Mouse (Mus musculus) heart, postnatal 36 days (tissue): Measurements from ENCODE around the gene Serinc2. TPM values are rescaled to one million over a fixed set of nuclear protein-coding genes. Genes with fewer than 3 reads are reported as not detected.
A peak's percentile ranks its signal among the peaks of the same experiment; 100 is the strongest.

ENCODE experiments used
- DNase-seq, 2 experiments: peaks; one replicate each; pipeline ENCODE4 v3.0.0; 2021 to 2022
- intact Hi-C: fragments of 180-260 bp; cut with DNase I; formaldehyde crosslinking; loops from one replicate; pipeline ENCODE4 v1.15.1; 2025
- total RNA-seq, 2 experiments: library from RNA; stranded (reverse); gene quantifications; 2 replicates each; pipeline ENCODE4 v1.2.3; 2021

Gene Serinc2
- 1 to 10 TPM; 2.1 to 2.5 TPM for total RNA-seq

GRCm38 (mm10) chr4:130279105-130279504 lies at the start of gene Serinc2:
Gene Serinc2 (minus strand): TSS chr4:130279205.
- intact Hi-C loops, result no loop called here

GRCm38 (mm10) chr4:130327366-130327765 lies 48.4 kb upstream of the Serinc2 start:
- intact Hi-C loops, result no loop called here
- no peak for DNase-seq

More at GRCm38 (mm10) chr4:130279105-130279504, at the start of gene Serinc2:
- DNase-seq, result no peak

DNA sequence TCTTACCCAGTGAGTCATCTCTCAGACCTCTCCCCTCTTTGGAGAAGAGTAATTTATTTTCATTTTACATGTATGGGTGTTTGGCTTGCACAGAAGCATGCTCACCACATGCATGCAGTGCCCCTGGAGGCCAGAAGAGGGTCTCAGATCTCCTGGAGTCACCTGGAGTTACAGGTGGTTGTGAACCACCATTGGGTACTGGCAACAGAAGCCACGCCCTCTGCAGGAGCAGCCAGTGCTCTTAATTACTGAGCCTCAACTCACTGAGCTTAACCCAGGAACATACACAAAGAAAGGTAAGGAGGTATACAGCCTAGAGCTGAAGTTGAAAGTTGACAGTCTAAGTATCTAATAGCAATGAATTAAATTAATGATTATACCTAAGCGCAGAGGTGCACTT lies 46.4 kb upstream of the Serinc2 start:
- intact Hi-C loops, result no loop called here
- no peak for DNase-seq

- intact Hi-C loops, result no loop called here
- DNase-seq, result peak in 1 of 2 experiments; percentile 35
Measured at GRCm38 (mm10) chr4:130323607-130324006, 44.6 kb upstream of the Serinc2 start.

DNA sequence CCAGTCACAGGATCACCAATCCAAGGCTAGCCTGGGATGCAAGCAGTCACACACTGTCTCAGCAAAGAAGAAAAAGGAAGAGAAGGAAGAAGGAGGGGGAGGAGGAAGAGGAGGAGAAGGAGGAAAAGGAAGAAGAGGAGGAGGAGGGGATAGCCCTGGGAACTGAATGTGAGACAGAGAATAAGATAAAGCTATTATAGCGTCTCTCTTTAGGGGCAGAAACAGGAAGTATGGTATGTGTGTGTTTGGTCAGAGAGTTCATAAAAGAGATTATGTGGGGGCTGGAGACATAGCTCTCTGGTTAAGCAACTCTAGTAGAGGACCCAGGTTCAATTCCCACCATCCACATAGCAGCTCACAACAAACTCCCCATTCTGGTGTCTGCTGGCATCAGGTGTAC lies 44.2 kb upstream of the Serinc2 start:
- intact Hi-C loops, result no loop called here
- no peak for DNase-seq

GRCm38 (mm10) chr4:130322567-130322966 lies 43.6 kb upstream of the Serinc2 start:
- intact Hi-C loops, result no loop called here
- no peak for DNase-seq

- intact Hi-C loops, result no loop called here
- DNase-seq, result no peak
Measured at GRCm38 (mm10) chr4:130321640-130322039, 42.6 kb upstream of the Serinc2 start.

DNA sequence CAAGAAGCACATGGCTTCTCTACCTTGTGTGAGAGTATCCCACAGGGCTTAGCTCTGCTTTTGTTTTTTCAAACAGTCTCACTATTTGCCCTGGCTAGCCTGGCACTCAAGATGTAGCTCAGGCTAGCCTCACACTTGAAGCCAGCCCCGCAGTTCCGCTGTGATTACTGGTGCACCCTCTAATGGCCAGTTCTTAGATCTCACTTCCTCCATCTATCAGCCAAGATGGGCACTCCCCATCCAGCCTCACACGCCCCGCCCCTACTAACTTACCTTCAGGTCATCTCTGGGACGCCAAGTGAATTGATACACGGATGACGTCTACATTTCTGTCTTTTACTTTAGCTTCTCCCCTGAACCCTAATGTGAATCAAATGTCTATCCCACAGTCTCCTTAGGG lies 40.6 kb upstream of the Serinc2 start:
- intact Hi-C loops, result no loop called here
- no peak for DNase-seq

DNA sequence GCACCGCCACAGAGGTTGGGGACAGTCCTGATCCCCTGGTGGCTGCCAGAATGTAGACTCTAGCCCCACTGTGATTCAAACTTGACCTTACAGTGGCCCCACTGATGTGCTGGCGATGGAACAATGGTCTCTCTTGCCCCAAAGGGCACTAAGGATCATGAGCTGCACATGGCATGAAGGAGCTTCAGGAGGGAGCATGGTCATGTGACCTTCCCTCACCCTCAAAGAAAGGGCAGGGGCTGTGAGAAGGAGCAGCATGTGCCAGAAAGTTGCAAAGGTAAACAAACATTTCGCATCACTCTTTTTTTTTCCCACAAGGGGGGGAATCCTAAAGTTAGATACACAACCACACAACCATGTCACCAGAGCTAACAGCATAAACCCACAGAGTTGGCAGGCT lies 39.1 kb upstream of the Serinc2 start:
- intact Hi-C loops, result no loop called here
- no peak for DNase-seq

DNA sequence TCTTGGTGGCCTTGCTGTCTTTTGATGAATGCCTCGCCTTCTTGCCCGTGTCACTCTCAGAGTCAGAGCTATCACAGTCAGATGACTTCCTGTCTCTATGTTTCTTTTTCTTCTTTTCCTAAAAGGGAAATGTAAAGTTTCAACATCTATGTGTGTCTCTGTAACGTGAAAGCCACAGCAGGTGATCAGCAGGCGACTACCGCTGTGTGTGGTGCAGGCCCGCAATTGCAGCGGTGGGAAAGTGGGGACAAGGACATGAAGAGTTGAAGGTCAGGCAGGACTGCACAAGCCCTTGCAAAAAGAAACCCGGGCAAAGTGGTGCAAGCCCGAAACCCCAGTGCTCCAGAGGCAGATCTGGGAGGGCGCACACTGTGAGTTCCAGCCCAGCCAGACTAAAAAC lies 37.7 kb upstream of the Serinc2 start:
- intact Hi-C loops, result no loop called here

GRCm38 (mm10) chr4:130315771-130316527 lies 36.9 kb upstream of the Serinc2 start:
- peak in 1 of 2 experiments; percentile 36 for DNase-seq

More for the DNA sequence above, 37.7 kb upstream of the Serinc2 start:
- no peak for DNase-seq

DNA sequence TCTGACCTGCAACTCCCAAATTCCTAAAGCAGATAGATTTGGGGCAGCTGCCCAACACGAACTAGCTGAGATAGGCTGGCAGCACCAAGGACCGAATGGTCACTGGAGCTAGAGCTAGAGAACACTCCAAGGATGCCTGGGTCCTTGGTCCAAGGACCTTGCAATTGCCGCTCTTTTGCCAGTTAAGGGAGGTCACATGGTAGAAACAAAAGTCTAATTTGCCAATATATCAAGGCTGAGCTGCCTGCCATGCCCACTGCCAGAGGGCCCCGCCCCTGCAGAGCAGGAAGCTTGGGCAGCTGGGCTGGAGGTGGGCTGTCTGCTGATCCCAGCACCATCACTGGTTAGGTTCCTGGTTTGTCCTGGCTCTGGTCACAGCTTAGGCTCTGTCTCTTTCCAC lies 34.5 kb upstream of the Serinc2 start:
- no peak for DNase-seq
- intact Hi-C loops, result no loop called here

More at GRCm38 (mm10) chr4:130315771-130316527, 36.9 kb upstream of the Serinc2 start:
- intact Hi-C loops, result no loop called here

DNA sequence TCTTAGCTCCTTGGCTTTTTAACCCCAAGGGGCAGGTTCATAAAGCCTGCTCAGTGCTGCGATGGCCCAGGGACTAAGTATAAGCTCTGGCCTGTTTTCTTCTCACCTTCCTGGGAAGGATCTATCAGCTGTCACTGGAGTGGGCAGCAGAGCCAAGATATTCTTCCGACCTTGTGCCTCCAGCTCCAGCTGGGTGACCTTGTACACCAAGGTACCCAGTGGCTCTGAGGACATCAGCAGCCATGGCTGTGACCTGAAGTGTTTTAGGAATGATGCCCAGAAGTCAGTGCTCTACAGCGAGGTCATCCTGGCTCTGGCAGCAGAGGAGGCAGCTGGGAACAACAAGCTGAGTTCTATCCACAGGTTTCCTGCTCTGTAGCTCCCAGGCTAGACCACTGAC lies 33.5 kb upstream of the Serinc2 start:
- intact Hi-C loops, result no loop called here
- DNase-seq, result peak; percentile 41 to 46

GRCm38 (mm10) chr4:130309254-130309653 lies 30.2 kb upstream of the Serinc2 start:
- intact Hi-C loops, result no loop called here
- DNase-seq, result no peak

GRCm38 (mm10) chr4:130308231-130309081 lies 29.5 kb upstream of the Serinc2 start, which contains the start of the genes Fabp3 and Gm10570:
Gene Fabp3 (plus strand): TSS chr4:130308595.
Gene Gm10570 (minus strand): TSS chr4:130308674.
- DNase-seq, result peak; percentile 66 to 69
- intact Hi-C loops, result no loop called here

DNA sequence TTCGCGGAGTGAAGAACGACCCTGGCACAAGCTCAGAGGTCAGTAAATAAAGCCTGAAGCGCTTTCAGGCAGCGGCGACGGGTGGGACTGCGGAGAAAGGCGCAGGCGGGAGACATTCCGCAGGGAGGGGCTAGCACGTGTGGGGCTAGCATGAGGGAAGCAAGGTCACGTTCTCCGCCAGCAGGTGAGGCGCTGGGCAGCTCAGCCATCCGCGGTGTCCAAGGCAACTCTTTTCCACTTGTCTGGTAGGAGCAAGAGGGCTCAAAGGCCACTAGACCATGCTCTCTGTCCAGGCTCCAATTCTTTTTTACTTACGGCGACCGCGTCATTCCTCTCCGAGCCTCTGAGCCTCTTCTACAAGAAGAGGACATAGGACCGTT lies 28.8 kb upstream of the Serinc2 start:
- peak; percentile 57 to 64 for DNase-seq
- intact Hi-C loops, result no loop called here

GRCm38 (mm10) chr4:130306796-130307630 lies 28.0 kb upstream of the Serinc2 start:
- intact Hi-C loops, result no loop called here

GRCm38 (mm10) chr4:130304746-130305145 lies 25.7 kb upstream of the Serinc2 start:
- intact Hi-C loops, result no loop called here

More at GRCm38 (mm10) chr4:130306796-130307630, 28.0 kb upstream of the Serinc2 start:
- peak; percentile 46 to 66 for DNase-seq

GRCm38 (mm10) chr4:130302285-130302870 lies 23.4 kb upstream of the Serinc2 start:
- no peak for DNase-seq
- intact Hi-C loops, result no loop called here

More at GRCm38 (mm10) chr4:130304746-130305145, 25.7 kb upstream of the Serinc2 start:
- DNase-seq, result no peak

DNA sequence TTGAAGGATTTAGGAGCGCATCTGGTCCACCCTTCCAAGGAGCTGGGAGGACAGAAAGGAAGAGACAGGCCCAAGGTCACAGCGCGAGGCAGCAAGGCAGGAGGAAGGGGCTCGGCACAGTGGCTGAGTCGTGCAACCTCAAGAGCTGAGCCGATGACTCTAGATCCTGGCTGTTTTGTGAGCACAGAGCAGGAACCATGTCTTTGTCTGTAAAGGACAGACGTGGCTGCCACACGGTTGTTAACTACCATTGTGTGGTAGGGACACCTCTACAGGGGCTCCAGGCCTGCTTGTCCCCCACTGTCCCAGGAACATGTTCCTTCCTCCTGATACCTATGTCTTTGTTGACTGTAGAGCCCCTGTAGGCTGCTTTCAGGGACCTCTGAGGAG lies 20.6 kb upstream of the Serinc2 start:
- DNase-seq, result peak in 1 of 2 experiments; percentile 33
- intact Hi-C loops, result no loop called here
